Mouse (Mus musculus) mature B cell (primary cell): Measurements from ENCODE around the gene Slc43a1.

Experiments
- in situ Hi-C: fragments of 300-500 bp; cut with MboI; formaldehyde crosslinking; loops from 2 replicates; pipeline ENCODE4 v1.14.3; 2019

Gene Slc43a1

GRCm38 (mm10) chr2:84831666-84832391 is 6.8 kb upstream of the Slc43a1 start:
- in situ Hi-C loops, result loop anchor here (10.0 kb wide), 1 partner anchor 53 kb away; the partner anchor contains the start of gene Rtn4rl2

- in situ Hi-C loops, result loop anchor here (10.0 kb wide), 1 partner anchor 48 kb away; the partner anchor contains the start of gene Rtn4rl2
Observed at GRCm38 (mm10) chr2:84837107-84837506, 1.5 kb upstream of the Slc43a1 start.

GRCm38 (mm10) chr2:84837817-84838592 is 645 bp upstream of the Slc43a1 start:
- in situ Hi-C loops, result loop anchor here (10.0 kb wide), 1 partner anchor 47 kb away; the partner anchor contains the start of gene Rtn4rl2

GRCm38 (mm10) chr2:84838993-84839980 is 637 bp downstream of the Slc43a1 start:
- in situ Hi-C loops, result loop anchor here (10.0 kb wide), 1 partner anchor 46 kb away; the partner anchor contains the start of gene Rtn4rl2

GRCm38 (mm10) chr2:84840016-84840747 is 1.5 kb downstream of the Slc43a1 start:
- in situ Hi-C loops, result no loop called here

- in situ Hi-C loops, result no loop called here
Observed at GRCm38 (mm10) chr2:84840748-84841563, 2.3 kb downstream of the Slc43a1 start.

- in situ Hi-C loops, result no loop called here
Observed at GRCm38 (mm10) chr2:84841905-84842304, 3.3 kb downstream of the Slc43a1 start.

GRCm38 (mm10) chr2:84843654-84844053 is 5.0 kb downstream of the Slc43a1 start:
- in situ Hi-C loops, result no loop called here

- in situ Hi-C loops, result no loop called here
Observed at GRCm38 (mm10) chr2:84845226-84845625, 6.6 kb downstream of the Slc43a1 start.

- in situ Hi-C loops, result no loop called here
Observed at GRCm38 (mm10) chr2:84850407-84851129, 11.9 kb downstream of the Slc43a1 start.

GRCm38 (mm10) chr2:84851130-84852040 is 12.7 kb downstream of the Slc43a1 start:
- in situ Hi-C loops, result no loop called here

GRCm38 (mm10) chr2:84855732-84856131 is 17.1 kb downstream of the Slc43a1 start:
- in situ Hi-C loops, result no loop called here

- in situ Hi-C loops, result no loop called here
Observed at GRCm38 (mm10) chr2:84858551-84858950, 19.9 kb downstream of the Slc43a1 start.

GRCm38 (mm10) chr2:84859991-84860780 is 21.5 kb downstream of the Slc43a1 start:
- in situ Hi-C loops, result no loop called here

- in situ Hi-C loops, result no loop called here
Observed at GRCm38 (mm10) chr2:84861430-84861829, 22.8 kb downstream of the Slc43a1 start.

- in situ Hi-C loops, result no loop called here
Observed at GRCm38 (mm10) chr2:84862231-84862630, 23.6 kb downstream of the Slc43a1 start.
